Mouse (Mus musculus): ENCODE measurements around the gene Samd4.
"Not testable (repeated sequence)": the region's sequence is repeated elsewhere in the genome, so short reads cannot be mapped to it uniquely, and the experiment has no call there.

Gene Samd4

GRCm38 (mm10) chr14:47105755-47106154, 223.1 kb downstream of the Samd4 start:
- DNase-seq (ENCODE audit: low read depth, low spot score): no peak

GRCm38 (mm10) chr14:47107461-47107860, 224.8 kb downstream of the Samd4 start:
- peak; percentile 77 for DNase-seq (ENCODE audit: low read depth, low spot score)

GRCm38 (mm10) chr14:47110391-47110790, 227.7 kb downstream of the Samd4 start:
- not testable (repeated sequence) for DNase-seq (ENCODE audit: low read depth, low spot score)

GRCm38 (mm10) chr14:47111341-47111740, 228.7 kb downstream of the Samd4 start:
- no peak for DNase-seq (ENCODE audit: low read depth, low spot score)

- no peak for DNase-seq (ENCODE audit: low read depth, low spot score)
Observed at GRCm38 (mm10) chr14:47115154-47115553, 232.5 kb downstream of the Samd4 start.

GRCm38 (mm10) chr14:47116062-47116762, 233.6 kb downstream of the Samd4 start:
- DNase-seq (ENCODE audit: low read depth, low spot score): no peak

- DNase-seq (ENCODE audit: low read depth, low spot score): no peak
Observed at GRCm38 (mm10) chr14:47117522-47117921, 234.9 kb downstream of the Samd4 start.

- DNase-seq (ENCODE audit: low read depth, low spot score): no peak
Observed at GRCm38 (mm10) chr14:47127987-47128386, 245.3 kb downstream of the Samd4 start.

GRCm38 (mm10) chr14:47133948-47134347, 251.3 kb downstream of the Samd4 start:
- DNase-seq (ENCODE audit: low read depth, low spot score): no peak

GRCm38 (mm10) chr14:47136637-47137036, 254.0 kb downstream of the Samd4 start:
- no peak for DNase-seq (ENCODE audit: low read depth, low spot score)

GRCm38 (mm10) chr14:47138853-47139252, 256.2 kb downstream of the Samd4 start:
- no peak for DNase-seq (ENCODE audit: low read depth, low spot score)

- no peak for DNase-seq (ENCODE audit: low read depth, low spot score)
Observed at GRCm38 (mm10) chr14:47144326-47144725, 261.7 kb downstream of the Samd4 start.

GRCm38 (mm10) chr14:47151306-47151705, 268.7 kb downstream of the Samd4 start:
- no peak for DNase-seq (ENCODE audit: low read depth, low spot score)

GRCm38 (mm10) chr14:47154303-47154702, 271.6 kb downstream of the Samd4 start:
- no peak for DNase-seq (ENCODE audit: low read depth, low spot score)

Measured in A20 (cell line).